Mouse (Mus musculus) cortical plate, adult 2 months (tissue): Measurements from ENCODE around the gene Zmynd12.

ENCODE experiments used
- CTCF ChIP-seq: fragments of 200-500 bp; IDR thresholded peaks from 2 replicates; pipeline ENCODE4 v1.5.1; 2011; ENCODE audit warnings: mild to moderate bottlenecking, control low read depth, low read length; ENCODE audit not compliant: insufficient read depth; ENCODE audit errors: extremely low read depth
- POLR2A ChIP-seq: fragments of 200-500 bp; IDR thresholded peaks from 2 replicates; pipeline ENCODE4 v1.6.1; 2011; ENCODE audit warnings: mild to moderate bottlenecking, low read length, control low read depth; ENCODE audit not compliant: insufficient read depth; ENCODE audit errors: extremely low read depth

DNA sequence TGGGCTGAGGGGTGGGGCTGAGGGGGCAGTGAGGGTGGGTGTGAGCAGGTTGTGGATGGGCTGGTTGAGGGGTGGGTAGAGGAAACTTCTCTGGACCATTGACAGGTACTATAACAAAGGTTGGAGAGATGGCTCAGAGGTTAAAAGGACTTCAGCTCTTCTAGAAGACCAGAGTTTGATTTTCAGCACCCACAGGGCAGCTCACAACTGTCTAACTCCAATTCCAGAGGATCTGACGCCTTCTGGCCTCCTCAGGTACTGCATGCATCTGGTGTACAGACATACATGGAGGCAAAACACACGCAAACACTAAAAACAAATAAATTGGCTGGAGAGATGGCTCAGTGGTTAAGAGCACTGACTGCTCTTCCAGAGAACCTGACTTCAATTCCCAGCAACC lies 89.0 kb downstream of the Zmynd12 start:
- TF ChIP-seq CTCF (no peak), POLR2A (no peak)
